Mouse (Mus musculus): ENCODE results near the gene Sp4. TPM values are rescaled to one million over a fixed set of nuclear protein-coding genes. Genes with fewer than 3 reads are reported as not detected.

The Sp4 gene
- 7.8 and 9.3 TPM in 2 replicates for polyA plus RNA-seq (2015; fragmentation: Nextera tagmentation; extraction: Ambion mirVana)

- peak; percentile 93 for ATAC-seq (replicated peaks; ENCODE audit: low FRiP score)
- no peaks in the 10 kb centered on the region for H3K27me3 ChIP-seq
- H3K9ac ChIP-seq = peak within 1 kb of the TSS; percentile 83
- no peaks in the 10 kb centered on the region for H3K9me3 ChIP-seq (replicated peaks)
- H3K4me3 ChIP-seq (replicated peaks) = peak within 1 kb of the TSS; percentile 93
- H3K4me2 ChIP-seq = peak within 1 kb of the TSS; percentile 88
- WGBS = 0% methylated on average over 49 of the region's 78 CpGs
- H3K4me1 ChIP-seq = peaks cover 24% of the 10 kb centered on the region
- 0 out of 2 replicates have a peak, but pooled peaks cover 2% of the 10 kb centered on the region for H3K36me3 ChIP-seq
- peak within 1 kb of the TSS; percentile 98 for H3K27ac ChIP-seq
Measured at GRCm38 (mm10) chr12:118301072-118301865, at the start of gene Sp4. Gene Sp4, minus strand, starts transcription at chr12:118301440.

- Histone ChIP-seq H3K4me1 (no peaks in the 10 kb centered on the region), H3K9ac (no peak overlapping the region), H3K4me3 (replicated peaks) (no peak overlapping the region), H3K36me3 (no peaks in the 10 kb centered on the region), H3K27me3 (no peaks in the 10 kb centered on the region), H3K27ac (no peak overlapping the region), H3K4me2 (no peak overlapping the region), H3K9me3 (replicated peaks) (no peaks in the 10 kb centered on the region)
- 62% methylated on average over 2 of the region's 2 CpGs for WGBS
- ATAC-seq (replicated peaks; ENCODE audit: low FRiP score) = no peak
Measured at GRCm38 (mm10) chr12:118339107-118339506, 37.9 kb upstream of the Sp4 start.

GRCm38 (mm10) chr12:118338243-118338642 is 37.0 kb upstream of the Sp4 start:
- no peaks in the 10 kb centered on the region for H3K27me3 ChIP-seq
- ATAC-seq (replicated peaks; ENCODE audit: low FRiP score) = no peak
- H3K4me3 ChIP-seq (replicated peaks) = no peak overlapping the region
- WGBS = 86% methylated on average over 2 of the region's 2 CpGs
- no peak overlapping the region for H3K4me2 ChIP-seq
- no peaks in the 10 kb centered on the region for H3K36me3 ChIP-seq
- H3K4me1 ChIP-seq = no peaks in the 10 kb centered on the region
- H3K9me3 ChIP-seq (replicated peaks) = no peaks in the 10 kb centered on the region
- H3K27ac ChIP-seq = no peak overlapping the region
- H3K9ac ChIP-seq = no peak overlapping the region

- ATAC-seq (replicated peaks; ENCODE audit: low FRiP score) = no peak
- WGBS = 65% methylated on average over 3 of the region's 3 CpGs
Measured at GRCm38 (mm10) chr12:118337291-118337690, 36.1 kb upstream of the Sp4 start.

DNA sequence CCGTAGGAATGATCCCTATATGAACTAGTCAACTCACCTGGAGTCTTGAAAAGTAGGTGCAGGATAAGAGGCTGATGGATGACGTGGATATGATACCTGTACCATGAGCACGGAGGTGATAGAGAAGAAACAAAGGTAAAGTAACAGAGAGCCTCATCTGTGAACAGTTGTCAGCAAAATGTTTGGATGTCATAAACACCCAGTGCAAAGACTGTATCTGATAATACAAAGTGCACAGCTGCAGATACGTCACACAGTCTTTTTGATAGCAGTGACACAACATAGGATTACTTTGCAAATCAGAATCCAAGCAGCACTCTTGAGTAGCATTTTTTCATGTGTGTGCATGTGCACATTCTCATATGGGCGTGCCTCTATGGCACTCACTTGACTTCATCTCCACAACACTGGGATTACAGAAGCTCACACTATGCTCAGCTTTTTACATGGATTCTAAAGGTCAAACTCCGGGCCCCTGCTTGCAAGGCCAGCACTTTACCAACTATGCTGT is 27.6 kb upstream of the Sp4 start:
- ATAC-seq (replicated peaks; ENCODE audit: low FRiP score) = no peak
- 88% methylated on average over 6 of the region's 6 CpGs for WGBS
- no peak overlapping the region for H3K27ac ChIP-seq
- no peak overlapping the region for H3K4me3 ChIP-seq (replicated peaks)
- no peaks in the 10 kb centered on the region for H3K36me3 ChIP-seq
- H3K4me2 ChIP-seq = no peak overlapping the region
- H3K9ac ChIP-seq = no peak overlapping the region
- H3K27me3 ChIP-seq = no peaks in the 10 kb centered on the region
- H3K9me3 ChIP-seq (replicated peaks) = no peaks in the 10 kb centered on the region
- H3K4me1 ChIP-seq = no peaks in the 10 kb centered on the region

More at GRCm38 (mm10) chr12:118337291-118337690, 36.1 kb upstream of the Sp4 start:
- H3K36me3 ChIP-seq = no peaks in the 10 kb centered on the region
- H3K4me3 ChIP-seq (replicated peaks) = no peak overlapping the region
- no peak overlapping the region for H3K9ac ChIP-seq
- no peaks in the 10 kb centered on the region for H3K4me1 ChIP-seq
- no peak overlapping the region for H3K27ac ChIP-seq
- no peaks in the 10 kb centered on the region for H3K9me3 ChIP-seq (replicated peaks)
- H3K27me3 ChIP-seq = no peaks in the 10 kb centered on the region
- no peak overlapping the region for H3K4me2 ChIP-seq

DNA sequence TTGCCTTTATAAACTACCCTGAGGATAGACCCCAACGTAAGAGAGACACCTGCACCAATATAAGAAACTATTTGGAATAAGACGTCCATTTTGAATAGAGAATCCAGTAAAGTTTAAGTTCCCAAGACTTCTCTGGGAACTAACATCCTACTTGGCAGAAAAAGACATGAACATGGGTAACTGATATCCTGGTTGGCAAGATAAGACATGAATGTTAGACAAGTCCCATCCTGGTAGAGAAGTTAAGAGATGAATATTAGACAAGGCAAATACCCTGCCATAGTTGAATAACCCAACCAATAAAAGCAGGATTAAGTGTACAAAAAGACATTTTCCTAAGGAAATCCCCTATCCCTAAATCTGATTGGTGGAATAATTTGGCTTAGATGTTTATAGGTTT is 26.3 kb upstream of the Sp4 start:
- H3K4me1 ChIP-seq = no peaks in the 10 kb centered on the region
- ATAC-seq (replicated peaks; ENCODE audit: low FRiP score) = no peak
- no peak overlapping the region for H3K4me2 ChIP-seq
- H3K4me3 ChIP-seq (replicated peaks) = no peak overlapping the region
- H3K27ac ChIP-seq = no peak overlapping the region
- no peak overlapping the region for H3K9ac ChIP-seq
- H3K27me3 ChIP-seq = no peaks in the 10 kb centered on the region
- no peaks in the 10 kb centered on the region for H3K9me3 ChIP-seq (replicated peaks)
- no peaks in the 10 kb centered on the region for H3K36me3 ChIP-seq
- 85% methylated on average over 2 of the region's 2 CpGs for WGBS

- Histone ChIP-seq H3K27me3 (no peaks in the 10 kb centered on the region), H3K9me3 (replicated peaks) (no peaks in the 10 kb centered on the region), H3K9ac (no peak overlapping the region), H3K4me2 (no peak overlapping the region), H3K27ac (no peak overlapping the region), H3K4me1 (no peaks in the 10 kb centered on the region), H3K4me3 (replicated peaks) (no peak overlapping the region), H3K36me3 (no peaks in the 10 kb centered on the region)
- ATAC-seq (replicated peaks; ENCODE audit: low FRiP score) = no peak
- WGBS = 78% methylated on average over 2 of the region's 2 CpGs
Measured at GRCm38 (mm10) chr12:118326161-118326560, 24.9 kb upstream of the Sp4 start.

GRCm38 (mm10) chr12:118320076-118320475 is 18.8 kb upstream of the Sp4 start:
- no peak overlapping the region for H3K9ac ChIP-seq
- no peaks in the 10 kb centered on the region for H3K36me3 ChIP-seq
- no peak overlapping the region for H3K4me3 ChIP-seq (replicated peaks)

GRCm38 (mm10) chr12:118314477-118314845 is 13.2 kb upstream of the Sp4 start:
- H3K27me3 ChIP-seq = no peaks in the 10 kb centered on the region
- no peak for ATAC-seq (replicated peaks; ENCODE audit: low FRiP score)
- WGBS = 21% methylated on average over 2 of the region's 2 CpGs
- H3K9ac ChIP-seq = no peak overlapping the region
- no peak overlapping the region for H3K27ac ChIP-seq
- H3K36me3 ChIP-seq = no peaks in the 10 kb centered on the region
- no peak overlapping the region for H3K4me3 ChIP-seq (replicated peaks)
- no peaks in the 10 kb centered on the region for H3K9me3 ChIP-seq (replicated peaks)
- no peaks in the 10 kb centered on the region for H3K4me1 ChIP-seq
- H3K4me2 ChIP-seq = no peak overlapping the region

More at GRCm38 (mm10) chr12:118320076-118320475, 18.8 kb upstream of the Sp4 start:
- H3K4me1 ChIP-seq = no peaks in the 10 kb centered on the region
- no peaks in the 10 kb centered on the region for H3K9me3 ChIP-seq (replicated peaks)
- no peaks in the 10 kb centered on the region for H3K27me3 ChIP-seq
- H3K27ac ChIP-seq = no peak overlapping the region
- no peak for ATAC-seq (replicated peaks; ENCODE audit: low FRiP score)
- no peak overlapping the region for H3K4me2 ChIP-seq

DNA sequence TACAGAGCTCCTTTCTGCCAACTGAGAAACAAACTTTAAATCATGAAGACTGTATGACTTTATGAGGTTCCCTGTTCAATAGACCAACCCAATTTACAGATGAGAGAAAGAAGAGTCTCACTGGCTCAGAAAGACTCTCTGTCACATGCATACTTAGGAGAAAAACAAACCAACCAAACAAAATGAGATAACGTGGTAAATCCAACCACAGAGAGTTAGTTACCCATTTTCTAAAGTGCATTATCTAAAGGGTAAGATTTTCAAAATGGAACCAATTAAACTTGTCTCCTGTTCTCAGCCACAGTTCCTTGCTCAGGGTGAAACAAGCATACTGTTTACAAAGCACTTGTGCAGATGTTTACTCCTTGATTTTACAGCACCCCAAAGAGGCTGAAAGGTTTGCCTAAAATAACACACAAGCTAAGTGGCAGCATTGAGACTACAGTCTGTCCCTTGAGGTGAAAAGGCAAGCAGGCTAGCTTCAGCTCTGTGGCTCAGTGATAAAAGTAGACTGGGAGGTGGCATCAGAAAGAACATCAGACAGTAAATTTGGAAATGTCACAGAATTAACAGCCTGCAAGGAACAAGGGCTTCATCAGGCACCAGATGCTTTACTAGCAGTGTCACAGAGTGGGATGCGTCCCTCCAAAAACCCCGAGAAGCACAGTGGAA is 12.7 kb upstream of the Sp4 start:
- no peaks in the 10 kb centered on the region for H3K27me3 ChIP-seq
- peak; percentile 64; the same call in 1 of the 2 replicates for ATAC-seq (replicated peaks; ENCODE audit: low FRiP score)
- 33% methylated on average over 3 of the region's 3 CpGs for WGBS
- no peaks in the 10 kb centered on the region for H3K4me1 ChIP-seq
- no peaks in the 10 kb centered on the region for H3K9me3 ChIP-seq (replicated peaks)
- H3K36me3 ChIP-seq = no peaks in the 10 kb centered on the region
- H3K9ac ChIP-seq = no peak overlapping the region
- H3K27ac ChIP-seq = no peak overlapping the region
- no peak overlapping the region for H3K4me2 ChIP-seq
- no peak overlapping the region for H3K4me3 ChIP-seq (replicated peaks)

DNA sequence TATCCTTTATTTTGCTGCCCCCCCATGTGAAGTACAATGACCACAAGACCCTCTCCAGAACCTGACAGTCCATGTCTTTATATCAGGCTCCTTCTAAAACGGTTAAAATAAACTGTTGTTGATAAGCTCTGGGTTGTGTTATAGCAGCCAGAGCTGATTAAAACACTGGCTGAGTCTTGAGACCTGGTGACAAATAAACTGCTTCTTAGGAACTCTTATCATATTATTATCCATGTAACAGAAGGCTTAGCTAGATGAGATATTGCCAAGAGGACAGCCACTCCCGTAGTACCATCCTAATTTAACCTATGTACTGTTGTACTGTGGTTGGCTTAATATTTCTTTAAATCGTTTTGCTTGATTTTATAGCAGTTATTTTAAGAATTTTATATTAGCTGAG is 2.3 kb upstream of the Sp4 start:
- 90% methylated on average over 3 of the region's 3 CpGs for WGBS
- Histone ChIP-seq H3K27me3 (no peaks in the 10 kb centered on the region), H3K4me1 (peaks cover 22% of the 10 kb centered on the region), H3K27ac (no peak overlapping the region), H3K9me3 (replicated peaks) (no peaks in the 10 kb centered on the region), H3K4me2 (no peak overlapping the region), H3K9ac (no peak overlapping the region), H3K36me3 (0 out of 2 replicates have a peak, but pooled peaks cover 2% of the 10 kb centered on the region), H3K4me3 (replicated peaks) (no peak overlapping the region)
- no peak for ATAC-seq (replicated peaks; ENCODE audit: low FRiP score)

DNA sequence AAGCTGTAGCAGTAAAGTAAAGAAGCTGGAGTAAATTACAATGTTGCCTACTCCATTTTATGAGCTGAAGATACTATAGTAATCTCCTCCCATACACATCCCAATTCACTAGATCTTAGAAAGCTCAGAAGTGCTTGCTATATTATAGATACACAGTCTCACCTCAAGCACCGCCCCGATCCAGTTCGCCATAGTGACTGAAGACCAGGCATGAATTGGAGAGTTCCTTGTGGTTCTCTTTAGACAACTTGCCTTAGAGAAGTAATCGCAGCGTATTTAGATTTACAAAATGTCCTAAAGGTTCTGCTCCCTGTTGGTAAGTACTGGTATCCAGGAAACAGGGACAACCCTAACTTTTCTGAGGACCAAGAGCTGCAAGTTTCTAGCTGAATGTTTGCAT is 1.8 kb upstream of the Sp4 start:
- ATAC-seq (replicated peaks; ENCODE audit: low FRiP score) = no peak
- Histone ChIP-seq H3K4me2 (peak overlapping the region; percentile 88), H3K4me1 (peaks cover 24% of the 10 kb centered on the region), H3K9me3 (replicated peaks) (no peaks in the 10 kb centered on the region), H3K9ac (no peak overlapping the region), H3K27me3 (no peaks in the 10 kb centered on the region), H3K27ac (no peak overlapping the region), H3K36me3 (0 out of 2 replicates have a peak, but pooled peaks cover 2% of the 10 kb centered on the region), H3K4me3 (replicated peaks) (peak overlapping the region; percentile 93; the same call in 1 of the 2 replicates)
- 90% methylated on average over 5 of the region's 5 CpGs for WGBS
